Mouse (Mus musculus): ENCODE results near the gene Xk.
"Not testable (repeated sequence)": the region's sequence is repeated elsewhere in the genome, so short reads cannot be mapped to it uniquely, and the experiment has no call there.

The Xk gene

GRCm38 (mm10) chrX:9327954-9328353 is 55.4 kb downstream of the Xk start:
- not testable (repeated sequence) for DNase-seq (ENCODE audit: low read depth)

DNA sequence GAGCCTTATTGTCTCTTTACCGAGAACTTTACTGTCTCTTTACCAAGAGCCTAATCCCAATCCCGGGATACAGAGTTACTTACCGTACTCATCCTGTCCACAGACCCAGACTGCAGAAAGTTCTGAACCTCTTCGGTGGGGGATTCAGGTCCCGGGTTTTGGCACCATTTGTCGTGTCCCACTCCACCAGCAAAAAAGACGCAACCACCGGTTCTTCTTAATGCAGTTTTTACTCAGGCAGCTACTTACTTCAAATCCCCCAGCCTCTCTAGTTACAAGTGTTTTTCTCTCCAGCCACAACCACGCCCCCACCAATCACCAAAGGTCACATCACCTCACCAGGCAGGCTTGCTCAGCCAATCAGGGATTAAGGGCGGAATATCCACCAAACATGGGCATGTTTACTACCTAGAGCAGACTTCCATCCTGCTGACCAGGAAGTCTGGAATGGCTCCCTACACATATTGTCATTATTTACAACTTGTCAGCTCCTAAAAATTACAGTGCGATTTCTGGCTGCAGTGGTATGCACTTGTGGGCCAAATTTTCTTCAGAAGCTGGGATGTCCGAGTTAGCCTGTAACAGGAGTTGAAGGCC is 59.9 kb downstream of the Xk start:
- DNase-seq (ENCODE audit: low read depth), result not testable (repeated sequence)

GRCm38 (mm10) chrX:9333035-9333434 is 60.5 kb downstream of the Xk start:
- not testable (repeated sequence) for DNase-seq (ENCODE audit: low read depth)

DNA sequence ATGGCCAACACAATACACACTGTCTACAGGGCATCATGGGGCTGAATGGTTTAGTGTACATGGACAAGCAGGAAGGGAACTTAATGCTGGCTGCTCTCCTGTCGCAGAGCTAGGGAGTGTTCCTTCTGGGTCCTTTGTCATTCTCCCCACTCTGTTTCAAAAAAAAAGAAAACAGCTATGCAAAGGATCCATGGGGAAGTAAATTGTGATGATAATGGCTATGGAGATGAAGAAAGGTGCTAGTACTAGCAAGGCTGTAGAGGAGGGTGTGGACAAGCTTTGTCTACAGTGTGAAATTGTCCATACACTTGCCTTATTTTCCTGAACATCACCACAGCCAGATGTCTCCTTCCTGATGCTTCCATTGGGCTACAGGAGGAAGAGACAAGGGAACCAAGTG is 62.4 kb downstream of the Xk start:
- not testable (repeated sequence) for DNase-seq (ENCODE audit: low read depth)

DNA sequence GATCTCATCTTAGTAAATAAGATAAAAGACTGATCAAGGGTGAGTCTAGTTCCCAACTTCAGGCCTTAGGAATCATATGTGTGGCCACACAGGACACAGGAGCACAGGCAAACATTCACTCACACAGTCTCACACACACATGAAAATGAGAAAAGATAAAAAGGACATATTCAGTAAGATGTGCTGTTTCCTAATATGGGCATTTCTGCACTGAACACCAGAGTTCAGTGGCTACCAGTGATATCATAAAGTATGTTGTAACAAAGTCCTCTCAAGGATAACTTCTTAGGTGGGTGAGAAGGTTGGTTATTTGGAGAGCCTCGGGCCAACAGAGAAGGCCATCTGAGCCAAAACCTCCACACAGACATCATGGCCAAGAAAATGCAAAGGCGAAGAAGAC is 77.8 kb downstream of the Xk start, which contains the start of gene H2al1k:
Gene H2al1k, plus strand, starts transcription at position 301 of the 400 bp plus-strand sequence.
- DNase-seq (ENCODE audit: low read depth), result not testable (repeated sequence)

All from c-Kit-positive CD71-negative TER-119-negative erythroid progenitor cells, embryonic 14.5 days (primary cell).